Mouse (Mus musculus): ENCODE measurements around the gene Pou6f1. TPM values are rescaled to one million over a fixed set of nuclear protein-coding genes. Genes with fewer than 3 reads are reported as not detected.
A peak's percentile ranks its signal among the peaks of the same experiment; 100 is the strongest.

The Pou6f1 gene
- total and polyA plus RNA-seq, 2 experiments from 2014 or later = 24.9 to 84.1 TPM

DNA sequence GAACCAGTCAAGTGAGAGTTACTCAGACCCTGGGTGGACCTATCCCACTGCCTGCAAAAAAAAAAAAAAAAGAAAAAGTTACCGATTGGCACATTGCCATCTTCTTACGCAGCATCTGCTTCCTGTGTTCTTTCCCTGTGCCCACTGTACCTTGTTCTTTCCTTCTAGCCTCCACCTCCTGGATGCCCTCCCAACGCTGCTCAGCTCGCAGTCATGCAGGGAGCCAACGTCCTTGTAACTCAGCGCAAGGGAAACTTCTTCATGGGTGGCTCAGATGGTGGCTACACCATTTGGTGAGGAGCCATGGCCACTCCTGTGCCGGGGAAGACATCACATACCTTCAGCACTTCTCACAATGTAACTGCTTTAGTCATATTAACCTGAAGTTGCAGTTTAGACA is 19.4 kb upstream of the Pou6f1 start:
- no peak for TF ChIP-seq CTCF (IDR thresholded peaks at IDR 0.05; ENCODE audit: low read depth)
- DNase-seq (ENCODE audit: low spot score) (no peak), ATAC-seq (no peak)
- WGBS = 83% methylated on average over 7 of the region's 7 CpGs
- Histone ChIP-seq H3K36me3 (ENCODE audit: insufficient read depth, low read length) (peaks cover 29% of the 10 kb centered on the region), H3K27me3 (ENCODE audit: insufficient read depth, low read length) (no peaks in the 10 kb centered on the region), H3K4me1 (ENCODE audit: insufficient read depth, low read length) (no peaks in the 10 kb centered on the region), H3K4me2 (ENCODE audit: low read depth, low read length) (no peak overlapping the region), H3K4me3 (ENCODE audit: low read length) (no peak overlapping the region), H3K9me3 (ENCODE audit: low read length) (no peaks in the 10 kb centered on the region), H3K27ac (no peak overlapping the region), H3K9ac (replicated peaks; ENCODE audit: low read length) (no peak overlapping the region)

DNA sequence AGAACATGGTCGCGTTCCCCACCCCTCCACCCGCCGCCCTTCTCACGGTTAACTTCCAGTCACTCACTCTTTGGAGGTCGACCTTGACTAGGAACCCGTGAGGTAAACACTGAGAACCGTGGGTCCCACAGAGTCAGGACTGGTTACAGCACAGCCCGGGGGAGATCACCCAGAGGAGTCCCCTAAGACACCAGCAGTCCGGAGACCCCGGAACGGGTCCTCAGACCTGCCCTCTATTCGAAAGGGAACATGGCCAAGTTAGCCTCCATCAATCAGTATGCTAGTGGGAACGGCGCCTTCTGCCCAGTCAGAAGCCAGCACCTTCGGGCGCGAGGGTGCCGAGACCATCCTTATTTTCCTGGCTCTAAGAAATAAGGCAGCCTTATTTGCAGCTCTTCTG is 16.4 kb upstream of the Pou6f1 start:
- DNase-seq (ENCODE audit: low spot score) = no peak
- under 1% methylated on average over 19 of the region's 19 CpGs for WGBS
- Histone ChIP-seq H3K4me1 (ENCODE audit: insufficient read depth, low read length) (peaks cover 7% of the 10 kb centered on the region), H3K4me3 (ENCODE audit: low read length) (peak overlapping the region; percentile 88), H3K9me3 (ENCODE audit: low read length) (no peaks in the 10 kb centered on the region), H3K9ac (replicated peaks; ENCODE audit: low read length) (peak overlapping the region; percentile 95), H3K27me3 (ENCODE audit: insufficient read depth, low read length) (no peaks in the 10 kb centered on the region), H3K27ac (peak overlapping the region; percentile 99), H3K36me3 (ENCODE audit: insufficient read depth, low read length) (peaks cover 29% of the 10 kb centered on the region), H3K4me2 (ENCODE audit: low read depth, low read length) (peak overlapping the region; percentile 71)
- no peak for TF ChIP-seq CTCF (IDR thresholded peaks at IDR 0.05; ENCODE audit: low read depth)
- ATAC-seq = peak; percentile 9

DNA sequence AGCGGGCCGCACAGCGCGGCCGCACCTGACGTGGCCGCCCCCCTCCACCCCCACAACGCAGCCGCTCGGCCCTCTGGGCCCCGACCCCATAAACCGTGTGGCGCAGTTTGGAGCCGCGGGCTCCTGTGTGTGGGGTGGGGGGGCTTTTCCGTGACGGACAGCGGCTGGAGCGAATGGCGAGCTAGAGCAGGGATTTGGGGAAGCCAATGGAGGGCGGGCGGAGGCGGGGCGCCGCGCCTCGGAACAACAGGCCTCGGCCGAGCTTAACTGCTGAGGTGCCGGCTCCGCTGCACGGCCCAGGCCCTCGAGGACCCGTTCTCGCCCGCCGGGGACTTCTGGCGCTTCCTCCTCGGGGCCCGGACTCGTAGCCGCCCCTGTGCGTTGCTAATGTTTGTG is 16.0 kb upstream of the Pou6f1 start:
- Histone ChIP-seq H3K36me3 (ENCODE audit: insufficient read depth, low read length) (peaks cover 27% of the 10 kb centered on the region), H3K4me1 (ENCODE audit: insufficient read depth, low read length) (peaks cover 7% of the 10 kb centered on the region)
- WGBS = under 1% methylated on average over 36 of the region's 43 CpGs

DNA sequence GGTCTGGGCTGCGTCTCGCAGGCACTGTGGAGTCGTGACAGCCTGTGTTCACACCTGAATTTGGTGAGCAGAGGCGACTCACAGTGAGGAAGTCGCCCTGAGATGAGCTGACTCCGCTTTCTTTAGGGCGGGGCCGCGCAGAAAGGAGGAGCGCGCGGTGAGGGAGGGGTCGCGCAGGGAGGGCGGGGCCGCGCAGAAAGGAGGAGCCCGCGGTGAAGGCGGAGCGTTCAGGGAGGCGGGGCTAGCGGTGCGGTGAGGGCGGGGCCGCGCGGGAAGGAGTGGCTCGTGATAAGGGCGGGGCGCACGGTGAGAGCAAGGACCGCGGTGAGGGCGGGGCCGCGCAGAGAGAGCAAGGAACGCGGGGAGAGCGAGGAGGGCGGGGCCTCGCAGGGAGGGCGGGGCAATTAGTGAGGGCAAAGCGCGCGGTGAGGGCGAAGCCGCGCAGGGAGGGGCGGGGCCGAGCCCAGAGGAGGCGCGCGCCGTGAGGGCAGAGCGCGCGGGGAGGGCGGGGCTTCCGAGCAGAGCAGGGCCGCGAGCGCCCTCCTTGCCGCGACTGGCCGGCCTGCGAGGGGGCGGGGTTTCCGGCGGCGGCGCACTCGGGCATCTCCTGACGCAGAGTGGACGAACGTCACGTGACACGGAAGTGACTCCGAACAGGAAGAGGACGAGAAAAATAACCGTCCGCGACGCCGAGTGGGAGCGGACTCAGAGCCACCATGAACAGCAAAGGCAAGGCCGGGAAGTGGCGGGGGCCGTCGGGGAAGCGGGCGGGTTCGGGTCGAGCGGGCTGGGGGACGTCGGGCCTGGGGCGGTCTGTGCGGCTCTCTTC is 15.4 kb upstream of the Pou6f1 start, which contains the start of gene Dazap2:
Gene Dazap2 (plus strand): TSS at position 354 of the 829 bp plus-strand sequence.
- 2% methylated on average over 87 of the region's 99 CpGs for WGBS
- peak; percentile 92 for ATAC-seq

More for the DNA sequence above, 16.0 kb upstream of the Pou6f1 start:
- Histone ChIP-seq H3K4me2 (ENCODE audit: low read depth, low read length) (peak overlapping the region; percentile 71), H3K9me3 (ENCODE audit: low read length) (no peaks in the 10 kb centered on the region), H3K27ac (peak overlapping the region; percentile 99), H3K4me3 (ENCODE audit: low read length) (peak overlapping the region; percentile 88), H3K9ac (replicated peaks; ENCODE audit: low read length) (peak overlapping the region; percentile 95), H3K27me3 (ENCODE audit: insufficient read depth, low read length) (no peaks in the 10 kb centered on the region)
- ATAC-seq = peak; percentile 88
- DNase-seq (ENCODE audit: low spot score) = peak; percentile 95
- no peak for TF ChIP-seq CTCF (IDR thresholded peaks at IDR 0.05; ENCODE audit: low read depth)

GRCm38 (mm10) chr15:100614218-100614995 is 14.6 kb upstream of the Pou6f1 start:
- peak overlapping the region; percentile 99 for H3K27ac ChIP-seq
- H3K36me3 ChIP-seq (ENCODE audit: insufficient read depth, low read length) = peaks cover 17% of the 10 kb centered on the region; the same call in 1 of the 2 replicates
- DNase-seq (ENCODE audit: low spot score) (peak; percentile 49), ATAC-seq (peak; percentile 1; the same call in 1 of the 2 replicates)
- WGBS = 9% methylated on average over 43 of the region's 43 CpGs
- peak overlapping the region; percentile 95 for H3K9ac ChIP-seq (replicated peaks; ENCODE audit: low read length)
- no peaks in the 10 kb centered on the region for H3K27me3 ChIP-seq (ENCODE audit: insufficient read depth, low read length)
- TF ChIP-seq CTCF (IDR thresholded peaks at IDR 0.05; ENCODE audit: low read depth) = no peak
- peak overlapping the region; percentile 71 for H3K4me2 ChIP-seq (ENCODE audit: low read depth, low read length)
- peaks cover 7% of the 10 kb centered on the region for H3K4me1 ChIP-seq (ENCODE audit: insufficient read depth, low read length)
- no peaks in the 10 kb centered on the region for H3K9me3 ChIP-seq (ENCODE audit: low read length)
- H3K4me3 ChIP-seq (ENCODE audit: low read length) = peak overlapping the region; percentile 88

More for the DNA sequence above, 15.4 kb upstream of the Pou6f1 start, which contains the start of gene Dazap2:
- Histone ChIP-seq H3K9ac (replicated peaks; ENCODE audit: low read length) (peak within 1 kb of the TSS; percentile 95), H3K36me3 (ENCODE audit: insufficient read depth, low read length) (peaks cover 23% of the 10 kb centered on the region), H3K4me2 (ENCODE audit: low read depth, low read length) (peak within 1 kb of the TSS; percentile 71), H3K9me3 (ENCODE audit: low read length) (no peaks in the 10 kb centered on the region), H3K4me3 (ENCODE audit: low read length) (peak within 1 kb of the TSS; percentile 88), H3K4me1 (ENCODE audit: insufficient read depth, low read length) (peaks cover 7% of the 10 kb centered on the region), H3K27ac (peak within 1 kb of the TSS; percentile 99), H3K27me3 (ENCODE audit: insufficient read depth, low read length) (no peaks in the 10 kb centered on the region)
- DNase-seq (ENCODE audit: low spot score) = peak; percentile 98
- no peak for TF ChIP-seq CTCF (IDR thresholded peaks at IDR 0.05; ENCODE audit: low read depth)

GRCm38 (mm10) chr15:100613584-100613983 is 13.8 kb upstream of the Pou6f1 start:
- DNase-seq (ENCODE audit: low spot score) (peak; percentile 88), ATAC-seq (no peak)
- H3K27ac ChIP-seq = 0 out of 2 replicates have a peak overlapping the region, but pooled peaks have one; percentile 5
- H3K36me3 ChIP-seq (ENCODE audit: insufficient read depth, low read length) = peaks cover 9% of the 10 kb centered on the region; the same call in 1 of the 2 replicates
- H3K9me3 ChIP-seq (ENCODE audit: low read length) = no peaks in the 10 kb centered on the region
- peak overlapping the region; percentile 71 for H3K4me2 ChIP-seq (ENCODE audit: low read depth, low read length)
- peak overlapping the region; percentile 23; the same call in 1 of the 2 replicates for H3K4me3 ChIP-seq (ENCODE audit: low read length)
- TF ChIP-seq CTCF (IDR thresholded peaks at IDR 0.05; ENCODE audit: low read depth) = peak; percentile 93
- 7% methylated on average over 16 of the region's 16 CpGs for WGBS
- no peaks in the 10 kb centered on the region for H3K27me3 ChIP-seq (ENCODE audit: insufficient read depth, low read length)
- H3K9ac ChIP-seq (replicated peaks; ENCODE audit: low read length) = no peak overlapping the region
- peaks cover 7% of the 10 kb centered on the region for H3K4me1 ChIP-seq (ENCODE audit: insufficient read depth, low read length)

All from hindbrain, postnatal 0 days (tissue).